Mouse (Mus musculus) left cerebral cortex, postnatal 14 days (tissue): ENCODE measurements around the gene Mgl2. TPM values are rescaled to one million over a fixed set of nuclear protein-coding genes. Genes with fewer than 3 reads are reported as not detected.
A peak's percentile ranks its signal among the peaks of the same experiment; 100 is the strongest.
"Not testable (repeated sequence)": the region's sequence is repeated elsewhere in the genome, so short reads cannot be mapped to it uniquely, and the experiment has no call there.

Experiments
- DNase-seq, 2 experiments: peaks; one replicate each; pipeline ENCODE4 v3.0.0; 2021 to 2022; ENCODE audit warnings: low spot score in 2 of 2, mixed read lengths in 1 of 2
- intact Hi-C: fragments of 180-260 bp; cut with DNase I; formaldehyde crosslinking; loops from one replicate; pipeline ENCODE4 v1.15.1; 2025
- total RNA-seq, 2 experiments: library from RNA; stranded (reverse); gene quantifications; 2 replicates each; pipeline ENCODE4 v1.2.3; 2021

Gene Mgl2
- total RNA-seq, 2 experiments from 2014 or later = 0.51 to 0.61 TPM

- intact Hi-C loops = no loop called here
- DNase-seq = no peak
Measured at GRCm38 (mm10) chr11:70165972-70166921, 36.1 kb downstream of the Mgl2 start.

GRCm38 (mm10) chr11:70168136-70168535 lies 38.0 kb downstream of the Mgl2 start:
- intact Hi-C loops = no loop called here
- DNase-seq = no peak

- intact Hi-C loops, DNase-seq: not testable (repeated sequence)
Measured at GRCm38 (mm10) chr11:70169471-70169870, 39.3 kb downstream of the Mgl2 start.

- intact Hi-C loops = no loop called here
- DNase-seq = no peak
Measured at GRCm38 (mm10) chr11:70170291-70170690, 40.2 kb downstream of the Mgl2 start.

DNA sequence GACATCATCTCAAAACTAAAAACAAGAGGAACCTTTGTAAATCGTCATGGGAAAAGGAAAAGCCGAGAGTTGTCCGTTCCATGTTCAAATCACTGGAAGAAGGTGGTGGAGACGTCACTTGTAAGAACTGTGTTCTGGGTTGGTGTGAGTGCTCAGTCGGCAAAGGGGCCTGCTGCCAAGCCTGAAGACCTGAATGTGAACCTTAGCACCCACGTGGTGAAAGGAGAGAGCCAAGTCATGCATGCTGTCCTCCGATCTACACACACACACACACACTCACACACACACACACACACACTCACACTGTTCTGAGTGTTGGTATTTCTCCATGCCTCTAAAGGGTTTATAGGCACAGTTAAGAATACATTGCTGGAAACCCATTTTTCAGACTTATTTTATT lies 41.1 kb downstream of the Mgl2 start:
- no peak for DNase-seq
- intact Hi-C loops = no loop called here

DNA sequence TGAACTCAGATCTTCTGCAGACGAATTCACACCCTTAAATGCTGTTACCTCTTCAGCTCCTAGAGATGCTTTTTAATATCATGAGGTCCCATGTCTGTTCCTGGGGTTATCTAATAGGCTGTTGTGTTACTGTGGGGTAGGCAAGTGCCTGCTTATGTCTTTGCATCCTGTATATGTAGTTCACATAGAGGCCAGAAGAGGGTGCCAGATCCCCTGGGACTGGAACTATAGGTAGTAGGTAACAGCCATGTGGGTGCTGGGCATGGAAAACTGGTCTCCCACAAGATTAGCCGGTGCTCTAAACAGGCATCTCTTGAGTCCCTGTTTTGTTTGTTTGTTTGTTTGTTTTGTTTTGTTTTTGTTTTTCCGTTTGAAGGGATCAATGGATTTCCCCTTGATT lies 41.7 kb downstream of the Mgl2 start:
- intact Hi-C loops = no loop called here
- peak in 1 of 2 experiments; percentile 14 for DNase-seq

DNA sequence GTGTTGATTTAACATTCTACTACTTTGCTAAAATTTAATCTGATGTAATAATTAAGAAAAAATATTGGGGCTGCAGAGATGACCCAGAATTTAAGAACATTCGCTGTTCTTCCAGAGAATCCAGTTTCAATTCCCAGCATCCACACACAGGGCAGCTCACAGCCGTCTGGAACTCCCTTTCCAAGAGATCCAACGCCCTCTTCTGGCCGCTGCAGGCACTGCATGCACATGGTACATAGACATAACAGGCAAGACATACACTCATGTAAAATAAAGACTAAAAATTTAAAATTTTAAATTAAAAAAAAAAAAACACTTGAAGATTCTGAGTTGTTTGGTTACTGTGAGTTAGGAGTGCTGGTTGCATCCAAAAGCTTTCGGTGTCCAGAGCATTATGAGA lies 42.2 kb downstream of the Mgl2 start:
- intact Hi-C loops = no loop called here
- no peak for DNase-seq

GRCm38 (mm10) chr11:70174491-70174890 lies 44.4 kb downstream of the Mgl2 start:
- DNase-seq = no peak
- intact Hi-C loops = no loop called here

DNA sequence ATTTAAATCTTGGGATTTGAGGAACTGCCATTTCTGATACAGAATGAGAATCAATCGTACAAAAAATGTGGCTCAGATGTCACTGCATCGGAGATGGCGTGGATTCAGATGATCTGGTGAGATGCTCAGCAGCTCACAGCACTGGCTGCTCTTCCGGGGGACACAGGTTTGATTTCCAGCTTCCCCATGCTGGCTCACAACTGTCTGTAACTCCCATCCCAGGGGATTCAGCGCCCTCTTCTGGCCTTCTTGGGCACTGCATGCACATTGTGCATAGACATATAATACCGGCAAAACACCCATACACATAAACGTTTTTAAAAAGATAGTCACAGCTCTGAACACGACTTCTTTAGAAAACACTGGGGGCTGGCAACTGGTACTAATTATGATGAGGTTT lies 47.5 kb downstream of the Mgl2 start:
- no peak for DNase-seq
- intact Hi-C loops = loop anchor here (2.0 kb wide), 1 partner anchor 103 kb away; no protein-coding TSS in a partner anchor

DNA sequence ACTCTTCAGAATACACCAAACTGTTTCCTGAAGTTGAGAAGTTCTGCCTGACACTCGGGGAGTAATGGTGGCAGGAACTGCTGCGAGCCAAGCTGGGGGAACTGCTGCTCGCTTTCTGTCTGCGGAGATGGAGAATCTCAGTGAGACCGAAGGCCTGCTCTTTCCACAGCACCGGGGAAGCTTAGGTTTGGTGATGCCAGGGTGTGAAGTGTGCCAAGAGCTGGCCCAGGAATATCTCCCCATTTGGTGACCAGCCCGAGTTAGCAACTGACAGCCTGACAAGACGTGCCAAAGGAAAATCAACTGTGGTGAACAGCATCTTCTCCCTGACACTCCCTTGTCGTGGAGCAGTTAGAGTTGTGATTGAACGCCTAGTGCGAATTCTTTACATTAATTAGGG lies 48.2 kb downstream of the Mgl2 start:
- DNase-seq = no peak
- intact Hi-C loops = loop anchor here (2.0 kb wide), 1 partner anchor 104 kb away; no protein-coding TSS in a partner anchor

DNA sequence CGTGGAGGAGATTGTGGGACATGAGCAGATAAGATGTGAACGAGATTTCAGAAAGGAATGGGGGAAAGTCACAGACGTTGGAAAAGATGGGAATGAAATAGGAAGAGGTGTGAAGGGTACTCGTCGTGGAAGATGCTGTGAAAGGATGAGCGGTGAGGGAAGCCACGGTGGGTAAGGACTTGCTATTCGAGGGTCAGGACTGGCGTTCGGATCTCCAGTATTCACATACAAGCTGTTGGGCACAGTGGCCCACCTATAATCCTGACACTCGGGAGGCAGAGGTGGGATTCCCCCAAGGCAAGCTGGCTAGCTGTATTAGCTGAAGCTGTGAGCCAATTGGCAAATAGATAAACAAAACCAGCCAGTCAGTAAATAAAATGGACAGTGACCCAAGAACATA lies 48.6 kb downstream of the Mgl2 start:
- no peak for DNase-seq
- intact Hi-C loops = loop anchor here (2.0 kb wide), 1 partner anchor 104 kb away; no protein-coding TSS in a partner anchor

- DNase-seq = peak in 1 of 2 experiments; percentile 32
- intact Hi-C loops = loop anchor here (2.0 kb wide), 1 partner anchor 105 kb away; no protein-coding TSS in a partner anchor
Measured at GRCm38 (mm10) chr11:70179401-70179800, 49.3 kb downstream of the Mgl2 start.

- intact Hi-C loops = no loop called here
- no peak for DNase-seq
Measured at GRCm38 (mm10) chr11:70180496-70180895, 50.4 kb downstream of the Mgl2 start.

GRCm38 (mm10) chr11:70185120-70185519 lies 55.0 kb downstream of the Mgl2 start:
- intact Hi-C loops = no loop called here
- DNase-seq = no peak

Other genes with a start within 250 kb of the Mgl2 start
- 1 to 10 TPM in 1 of 2 experiments, under 1 TPM in 1; 0.86 to 1.4 TPM for gene Kctd11, start 248.9 kb upstream of the Mgl2 start, total RNA-seq
- not detected for gene Acap1, start 234.8 kb upstream of the Mgl2 start, total RNA-seq
- under 1 TPM in 1 of 2 experiments, not detected in 1; 0.38 TPM for gene 2810408A11Rik, start 229.3 kb upstream of the Mgl2 start, total RNA-seq
- 100 to 1,000 TPM; 121 to 125 TPM for gene Neurl4, start 229.3 kb upstream of the Mgl2 start, total RNA-seq
- gene Gps2, start 216.4 kb upstream of the Mgl2 start, total RNA-seq = 10 to 100 TPM; 24.9 to 26.0 TPM
- gene Eif5a, start 208.4 kb upstream of the Mgl2 start, total RNA-seq = 100 to 1,000 TPM; 468 to 473 TPM
- gene Ybx2, start 194.5 kb upstream of the Mgl2 start, total RNA-seq = 10 to 100 TPM in 1 of 2 experiments, 1 to 10 TPM in 1; 8.4 to 11.3 TPM
- gene Slc2a4, start 182.1 kb upstream of the Mgl2 start, total RNA-seq = 1 to 10 TPM; 1.9 to 2.4 TPM
- gene Cldn7, start 165.6 kb upstream of the Mgl2 start, total RNA-seq = not detected
- gene Ctdnep1, start 149.2 kb upstream of the Mgl2 start, total RNA-seq = 100 to 1,000 TPM; 115 TPM
- gene Elp5, start 147.8 kb upstream of the Mgl2 start, total RNA-seq = 100 to 1,000 TPM; 103 to 107 TPM
- 100 to 1,000 TPM; 213 to 217 TPM for gene Gabarap, start 139.2 kb upstream of the Mgl2 start, total RNA-seq
- 10 to 100 TPM; 39.2 to 40.2 TPM for gene Phf23, start 134.6 kb upstream of the Mgl2 start, total RNA-seq
- 10 to 100 TPM; 27.3 to 30.0 TPM for gene Dvl2, start 129.7 kb upstream of the Mgl2 start, total RNA-seq
- gene Acadvl, start 114.9 kb upstream of the Mgl2 start, total RNA-seq = 10 to 100 TPM; 50.7 to 53.6 TPM
- 1,000 to 10,000 TPM in 1 of 2 experiments, 100 to 1,000 TPM in 1; 1,000 to 1,075 TPM for gene Dlg4, start 113.4 kb upstream of the Mgl2 start, total RNA-seq
- 1 to 10 TPM; 1.9 to 2.4 TPM for gene Asgr1, start 76.2 kb upstream of the Mgl2 start, total RNA-seq
- gene Asgr2, start 37.7 kb upstream of the Mgl2 start, total RNA-seq = not detected
- 1 to 10 TPM; 3.3 to 5.3 TPM for gene Clec10a, start 25.9 kb downstream of the Mgl2 start, total RNA-seq
- gene Slc16a11, start 82.4 kb downstream of the Mgl2 start, total RNA-seq = 10 to 100 TPM; 27.2 to 36.8 TPM
- 10 to 100 TPM in 1 of 2 experiments, 1 to 10 TPM in 1; 8.3 to 10.4 TPM for gene Slc16a13, start 90.7 kb downstream of the Mgl2 start, total RNA-seq
- 1 to 10 TPM; 5.1 to 5.3 TPM for gene Bcl6b, start 99.5 kb downstream of the Mgl2 start, total RNA-seq
- gene 0610010K14Rik, start 107.6 kb downstream of the Mgl2 start, total RNA-seq = 10 to 100 TPM; 41.3 to 54.2 TPM
- gene Gm21988, start 109.5 kb downstream of the Mgl2 start, total RNA-seq = 1 to 10 TPM; 5.9 to 7.3 TPM
- gene Rnasek, start 109.5 kb downstream of the Mgl2 start, total RNA-seq = 100 to 1,000 TPM; 291 TPM
- gene Alox12, start 125.0 kb downstream of the Mgl2 start, total RNA-seq = under 1 TPM in 1 of 2 experiments, not detected in 1; 0.13 TPM
- under 1 TPM; 0.35 to 0.76 TPM for gene Alox12e, start 192.3 kb downstream of the Mgl2 start, total RNA-seq
- gene Alox15, start 221.7 kb downstream of the Mgl2 start, total RNA-seq = not detected